Mouse (Mus musculus) kidney, postnatal 14 days (tissue): ENCODE measurements around the gene Abhd12.
"Not testable (repeated sequence)": the region's sequence is repeated elsewhere in the genome, so short reads cannot be mapped to it uniquely, and the experiment has no call there.

Source experiments
- DNase-seq: peaks from one replicate; pipeline ENCODE4 v3.0.0; 2022; ENCODE audit warnings: mixed read lengths

Abhd12 gene

DNA sequence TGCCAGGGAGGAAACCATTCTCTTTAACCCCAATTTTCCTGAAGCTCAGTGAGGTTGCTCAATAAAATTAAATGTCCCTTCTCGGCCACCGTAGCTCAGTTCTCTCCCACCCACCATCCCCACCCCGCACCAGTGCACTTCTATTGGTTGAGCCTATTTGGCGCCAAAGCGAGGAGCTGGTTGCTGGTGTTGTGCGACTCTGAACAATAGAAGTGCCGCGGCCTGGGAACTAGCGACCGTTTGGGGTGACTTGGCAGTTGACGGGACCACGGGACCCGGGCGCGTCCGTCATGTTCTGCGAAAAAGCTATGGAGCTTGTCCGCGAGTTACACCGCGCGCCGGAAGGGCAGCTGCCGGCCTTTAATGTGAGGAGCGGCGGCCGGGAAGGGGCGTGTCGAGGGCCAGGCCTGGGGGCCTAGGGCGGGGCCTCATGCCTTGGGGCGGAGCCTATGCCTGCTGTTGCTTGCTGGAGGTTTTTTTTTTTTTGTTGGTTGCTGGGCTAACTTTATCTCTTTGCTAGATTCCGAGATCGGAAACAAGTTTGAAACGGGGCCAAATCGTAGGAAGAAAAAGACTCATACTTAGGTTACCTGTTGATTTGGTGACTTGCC lies 5.0 kb upstream of the Abhd12 start:
- peak; percentile 97 for DNase-seq

DNA sequence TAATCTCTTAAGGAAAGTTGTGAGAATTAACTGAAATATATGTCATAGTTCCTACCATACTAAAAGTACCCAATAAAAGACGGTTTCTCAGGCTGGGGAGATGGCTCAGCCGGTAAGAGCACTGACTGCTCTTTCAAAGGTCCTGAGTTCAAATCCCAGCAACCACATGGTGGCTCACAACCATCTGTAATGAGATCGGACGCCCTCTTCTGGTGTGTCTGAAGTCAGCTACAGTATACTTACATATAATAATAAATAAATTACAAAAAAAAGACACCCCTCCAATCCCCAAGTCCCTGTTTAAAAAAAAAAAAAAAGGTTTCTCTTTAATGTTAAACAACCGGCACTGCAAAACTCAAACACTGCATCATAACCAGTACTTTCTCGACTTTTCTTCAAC lies 4.3 kb upstream of the Abhd12 start:
- DNase-seq = not testable (repeated sequence)

DNA sequence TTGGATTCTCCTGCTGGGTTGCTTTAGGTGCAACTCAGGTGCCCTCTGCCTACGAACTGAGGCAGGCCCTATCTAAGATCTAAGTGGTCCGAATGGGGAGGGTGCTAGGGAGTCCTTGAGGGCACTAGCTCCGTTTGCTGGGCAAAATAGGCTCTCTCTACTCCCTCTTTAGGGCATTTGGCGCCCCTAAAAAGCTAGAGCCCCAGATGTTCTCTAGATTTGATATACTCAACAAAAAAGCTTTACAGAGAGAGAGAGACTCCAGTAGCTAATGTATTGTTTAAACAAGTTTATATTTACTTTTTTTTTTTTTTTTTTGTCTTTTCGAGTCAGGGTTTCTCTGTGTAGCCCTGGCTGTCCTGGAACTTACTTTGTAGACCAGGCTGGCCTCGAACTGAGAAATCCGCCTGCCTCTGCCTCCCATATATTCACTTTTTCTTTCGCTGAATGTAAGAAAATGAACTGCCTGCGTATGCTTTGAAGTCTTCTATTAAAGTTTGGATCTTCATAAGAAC lies 452 bp upstream of the Abhd12 start, which contains the start of gene Gins1:
Gins1 (plus strand) TSS at position 465 of the 515 bp plus-strand sequence.
- DNase-seq = no peak

DNA sequence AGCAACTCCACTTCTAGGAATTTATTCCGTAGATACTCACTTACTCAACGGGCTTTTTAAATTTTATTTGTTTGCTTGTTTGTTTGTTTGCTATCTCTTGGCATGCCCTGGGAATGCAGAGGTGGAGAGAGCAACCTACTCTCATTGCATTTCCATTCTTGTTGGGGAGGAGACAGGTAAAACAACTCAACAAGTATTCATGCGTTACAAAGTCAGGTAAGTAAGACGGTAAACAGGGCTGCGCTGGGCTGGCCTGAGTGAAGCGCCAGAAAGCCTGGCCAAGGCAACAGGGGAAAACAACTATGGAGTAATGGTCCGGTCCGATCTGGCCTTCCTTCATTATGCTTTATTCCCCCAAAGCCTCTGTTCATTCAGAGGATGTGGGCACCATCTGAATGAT lies 2.2 kb downstream of the Abhd12 start:
- no peak for DNase-seq

DNA sequence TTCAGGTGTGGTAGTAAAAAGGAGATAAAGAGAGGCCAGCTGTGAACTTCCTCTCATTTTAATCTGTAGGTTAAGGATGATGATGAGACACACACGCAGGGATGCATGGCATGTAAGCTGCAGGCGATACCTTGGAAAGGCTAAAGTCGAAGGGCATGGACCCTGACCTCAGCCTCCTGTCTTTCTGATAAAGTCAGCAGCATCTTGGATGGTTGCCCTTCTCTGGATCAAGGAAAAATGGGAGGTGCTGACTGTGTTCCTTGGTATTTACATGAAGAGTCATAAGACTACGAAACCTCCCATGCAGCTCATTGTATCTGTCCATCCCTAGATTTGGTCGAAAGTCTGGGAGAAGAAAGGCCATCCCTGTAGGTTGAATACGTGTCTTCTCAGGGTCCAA lies 4.2 kb downstream of the Abhd12 start:
- no peak for DNase-seq

DNA sequence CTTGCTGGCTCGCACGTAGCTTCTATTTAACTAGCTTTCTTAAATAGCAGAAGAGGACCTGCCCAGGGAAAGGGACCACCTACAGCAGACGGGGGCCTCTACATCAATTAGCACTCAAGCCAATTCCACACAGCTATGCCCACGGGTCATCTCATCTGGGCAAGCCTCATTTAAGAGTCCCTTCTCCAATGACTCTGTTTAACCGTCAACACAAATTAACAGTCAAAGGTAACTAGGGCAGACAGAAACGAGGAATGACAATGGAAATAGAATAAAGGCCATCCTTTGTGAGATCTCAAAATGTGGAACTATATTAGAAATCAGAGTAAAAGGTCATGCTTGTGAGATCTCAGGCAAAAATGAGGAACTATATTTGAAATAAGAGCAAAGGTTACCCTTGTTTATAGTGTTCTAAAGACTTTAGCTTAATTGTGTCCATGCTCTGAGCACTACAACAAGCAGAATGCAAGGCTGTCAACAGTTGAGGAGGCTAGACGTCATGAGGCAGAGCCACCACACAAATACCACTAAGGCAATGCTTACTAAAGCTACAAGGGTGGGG lies 8.8 kb downstream of the Abhd12 start:
- DNase-seq = no peak

DNA sequence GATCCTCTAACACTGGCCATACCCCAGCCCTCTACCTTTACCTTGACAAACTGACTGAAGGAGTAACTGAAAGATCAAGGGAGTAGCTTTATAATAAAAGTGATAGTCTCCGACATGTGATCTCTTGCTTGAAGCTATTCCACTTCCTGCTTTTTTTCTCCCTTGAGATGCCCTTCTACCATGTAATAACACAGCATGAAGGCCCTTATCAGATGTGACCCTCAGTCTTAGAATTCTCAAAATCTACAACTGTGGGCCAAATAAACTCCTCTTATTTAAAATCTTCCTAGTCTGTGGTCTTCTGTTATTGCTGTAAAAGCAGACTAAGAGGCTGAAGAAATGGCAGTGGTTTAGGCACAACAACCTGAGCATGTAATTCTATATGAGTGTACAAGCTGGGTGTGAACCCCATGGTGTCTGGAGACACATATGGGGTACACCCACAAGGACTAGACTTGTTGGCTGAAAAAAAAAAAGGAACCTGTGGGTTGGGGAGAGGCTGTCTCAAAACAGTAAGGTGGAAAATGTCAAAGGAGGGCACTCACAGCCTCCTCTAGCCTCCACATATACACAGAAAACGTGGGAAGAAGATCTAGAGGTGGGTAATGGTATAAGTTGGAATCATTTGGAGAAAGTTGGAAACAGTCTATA lies 9.8 kb downstream of the Abhd12 start:
- DNase-seq = no peak

DNA sequence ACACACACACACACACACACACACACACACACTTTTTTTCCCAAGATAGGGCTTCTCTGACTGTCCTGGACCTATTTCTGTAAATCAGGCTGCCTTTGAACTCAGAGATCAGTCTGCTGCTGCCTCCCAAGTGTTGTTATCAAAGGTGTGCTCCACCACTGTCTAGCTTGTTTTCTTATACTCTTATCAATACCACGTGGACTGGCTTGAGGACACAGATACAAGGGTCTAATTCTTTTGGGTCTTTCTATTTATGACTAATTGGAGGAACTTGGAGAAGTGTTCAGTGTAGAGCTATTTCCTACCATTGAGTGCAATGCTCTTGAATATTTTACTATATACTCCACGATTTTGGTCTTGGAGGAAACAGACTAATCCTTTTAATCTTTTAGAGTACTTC lies 17.2 kb downstream of the Abhd12 start:
- no peak for DNase-seq

DNA sequence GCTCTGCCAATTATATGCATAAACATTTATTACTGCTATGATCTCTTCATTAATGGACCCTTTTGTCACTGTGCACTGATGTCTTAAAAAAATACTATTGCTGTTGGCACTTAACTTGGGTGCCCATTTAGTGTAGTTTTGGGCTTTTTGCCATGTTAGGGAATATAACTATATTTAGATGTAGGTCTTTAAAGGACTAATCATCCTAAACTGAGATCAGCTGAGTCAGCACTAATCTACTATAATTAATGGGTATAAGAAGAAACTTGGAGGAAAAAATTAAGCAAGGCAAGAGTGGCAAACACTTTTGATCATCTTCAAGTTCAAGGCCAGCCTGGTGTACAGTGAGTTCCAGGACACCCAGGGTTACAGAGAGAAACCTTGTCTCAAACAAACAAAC lies 18.2 kb downstream of the Abhd12 start:
- DNase-seq = no peak

DNA sequence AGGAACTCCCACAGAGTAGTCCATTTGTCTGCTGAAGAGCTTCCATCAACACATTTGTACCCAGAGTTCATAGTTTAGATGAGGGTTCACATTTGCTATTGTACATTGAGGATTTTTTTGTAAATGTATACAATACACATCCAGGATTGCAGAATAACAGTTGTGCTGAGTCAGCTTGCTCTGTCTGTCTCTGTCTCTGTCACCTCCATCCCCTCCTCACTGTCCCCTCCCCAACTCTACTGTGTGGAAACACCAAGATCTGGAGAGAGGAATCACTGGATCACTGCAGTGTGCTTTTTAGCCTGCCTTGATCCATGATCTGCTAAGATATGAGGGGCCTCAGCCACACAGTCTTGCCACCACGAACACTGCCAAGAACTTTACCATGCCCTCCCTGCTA lies 18.7 kb downstream of the Abhd12 start:
- no peak for DNase-seq

DNA sequence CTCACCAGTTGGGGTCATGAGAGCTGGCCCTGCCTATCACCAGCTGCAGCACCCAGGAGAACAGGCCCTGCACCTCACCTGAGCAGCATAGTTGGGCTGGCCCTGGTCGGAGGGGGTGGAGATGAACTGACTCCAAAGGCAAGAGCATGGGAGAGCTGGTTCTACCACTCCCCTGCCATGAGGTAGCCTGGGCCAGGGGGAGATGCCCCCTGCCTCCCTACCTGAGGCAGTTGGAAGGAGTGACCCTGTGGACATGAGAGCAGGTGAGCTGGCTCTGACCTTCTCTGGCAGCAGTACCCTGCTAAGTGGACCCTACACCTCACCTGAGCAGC lies 19.8 kb downstream of the Abhd12 start:
- DNase-seq = no peak

DNA sequence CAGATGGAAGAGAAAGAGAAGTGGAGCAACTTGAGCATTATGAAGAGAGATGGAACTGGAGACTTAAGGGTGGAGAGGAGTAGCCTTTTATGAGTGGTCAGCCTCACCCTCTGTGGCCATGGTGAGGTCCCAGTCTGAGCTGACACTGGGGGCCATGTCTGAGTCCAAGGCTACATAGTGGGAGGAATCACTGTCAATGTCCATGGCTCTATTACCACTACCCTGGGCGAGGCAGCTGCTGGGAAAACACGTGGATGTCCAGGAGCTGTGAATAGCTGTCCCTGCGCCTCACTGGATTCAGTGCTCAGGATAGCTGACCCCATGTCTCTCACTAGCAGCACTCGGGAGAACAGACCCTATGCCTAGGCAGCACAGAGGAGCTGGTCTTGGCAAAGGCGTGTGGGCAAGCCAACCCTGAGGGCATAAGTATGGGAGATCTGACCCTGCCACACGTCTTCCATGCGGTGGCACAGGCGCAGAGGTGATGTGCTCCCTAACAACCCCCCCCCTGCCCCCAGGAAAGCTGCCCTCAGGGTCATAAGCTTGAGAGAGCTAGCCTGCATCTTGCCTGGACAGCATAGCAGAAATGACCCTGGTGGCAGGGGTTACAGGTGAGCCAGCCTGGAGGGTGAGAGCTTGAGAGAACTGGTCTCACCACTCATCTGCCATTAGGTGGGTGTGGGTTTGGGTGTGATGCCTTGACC lies 20.3 kb downstream of the Abhd12 start:
- DNase-seq = no peak

DNA sequence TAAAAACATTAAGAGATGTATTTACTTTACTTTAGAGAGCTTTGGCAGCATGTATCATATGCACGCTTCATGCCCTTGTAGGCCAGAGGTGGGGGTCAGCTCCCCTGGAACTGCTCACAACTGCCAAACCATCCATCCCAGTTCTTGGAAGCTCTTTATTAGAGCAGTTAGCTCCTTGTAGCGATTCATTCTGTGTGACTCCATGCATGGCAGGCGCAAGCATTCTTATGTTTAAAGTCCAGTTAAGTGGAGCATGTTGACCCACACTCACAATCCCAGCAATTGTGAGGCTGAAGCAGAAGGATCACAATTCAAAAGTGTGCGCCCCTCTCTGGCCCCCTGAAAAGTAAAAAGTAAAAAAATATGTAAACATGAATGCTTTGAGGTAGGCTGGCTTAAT lies 27.0 kb downstream of the Abhd12 start:
- DNase-seq = peak; percentile 24

DNA sequence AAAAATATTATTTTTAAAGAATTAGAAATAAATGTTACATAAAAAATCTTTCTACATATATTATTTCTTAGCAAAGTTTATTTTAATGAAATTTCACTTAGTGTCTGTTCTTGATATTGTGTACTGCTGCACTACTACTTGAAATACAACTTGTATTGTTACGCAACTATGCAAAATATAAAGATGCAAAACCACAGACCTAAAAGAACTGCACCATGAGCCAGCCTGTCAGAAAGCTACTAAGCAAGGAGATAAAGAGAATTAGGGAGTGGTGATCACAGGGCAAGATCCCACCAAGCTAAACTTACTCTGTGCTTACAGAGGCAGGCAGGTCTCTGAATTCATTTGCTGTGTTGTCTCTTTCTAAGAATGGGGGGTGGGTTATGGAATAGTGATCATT lies 29.3 kb downstream of the Abhd12 start:
- DNase-seq = no peak

DNA sequence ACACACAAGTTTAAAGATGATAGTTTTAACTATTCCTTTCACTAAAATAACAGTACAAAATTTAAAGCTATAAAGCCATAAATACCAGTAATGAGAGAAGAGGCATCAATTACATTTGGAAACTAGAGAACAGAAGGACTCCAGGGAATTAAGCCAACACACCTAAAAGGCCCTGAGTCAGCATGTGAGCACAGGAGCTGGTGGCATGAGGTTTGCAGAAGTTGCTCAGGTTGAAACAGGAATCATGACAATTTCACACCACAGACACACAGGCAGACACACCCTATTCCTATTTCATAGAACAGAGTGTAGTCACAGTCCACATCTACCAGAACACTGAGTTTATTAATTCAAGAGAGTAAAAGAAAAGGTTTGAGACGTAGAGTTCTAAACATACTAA lies 30.0 kb downstream of the Abhd12 start:
- no peak for DNase-seq

DNA sequence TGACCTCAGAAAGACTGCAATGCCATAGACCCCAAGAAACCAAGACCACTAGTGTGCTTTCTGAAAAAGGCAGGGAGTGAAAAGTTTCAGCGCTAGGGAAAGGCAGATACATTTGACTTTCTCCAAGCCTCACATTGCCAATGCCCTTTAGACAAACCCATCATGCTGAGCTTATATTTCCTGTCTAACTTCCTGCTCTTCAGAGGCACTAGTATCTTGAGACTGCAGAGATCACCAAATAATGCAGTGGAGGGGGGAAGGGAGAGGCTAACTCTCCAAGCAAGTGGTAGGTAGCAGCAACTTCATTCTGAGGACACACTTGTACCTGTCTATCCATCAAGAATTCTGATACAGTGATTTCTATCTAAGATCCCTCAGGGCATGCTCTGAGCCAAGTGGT lies 35.1 kb downstream of the Abhd12 start:
- no peak for DNase-seq

DNA sequence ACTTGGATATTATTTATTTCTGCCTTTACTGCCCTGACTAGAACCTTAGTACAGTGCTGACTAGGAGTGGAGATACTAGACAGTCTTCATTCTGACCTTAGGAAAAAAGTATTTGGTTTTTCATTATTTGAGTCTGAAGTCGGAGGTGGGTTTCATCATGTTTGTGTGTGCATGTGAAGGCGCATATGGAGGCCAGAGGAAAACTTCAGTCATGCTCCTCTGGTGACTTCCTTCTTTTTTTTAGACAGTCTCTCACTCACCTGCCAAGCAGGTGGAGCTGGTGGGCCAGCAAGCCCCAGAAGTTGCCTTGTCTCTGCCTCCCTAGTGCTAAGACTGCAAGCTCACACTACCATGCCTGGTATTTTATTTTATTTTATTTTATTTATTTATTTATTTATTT lies 37.5 kb downstream of the Abhd12 start:
- DNase-seq = no peak

DNA sequence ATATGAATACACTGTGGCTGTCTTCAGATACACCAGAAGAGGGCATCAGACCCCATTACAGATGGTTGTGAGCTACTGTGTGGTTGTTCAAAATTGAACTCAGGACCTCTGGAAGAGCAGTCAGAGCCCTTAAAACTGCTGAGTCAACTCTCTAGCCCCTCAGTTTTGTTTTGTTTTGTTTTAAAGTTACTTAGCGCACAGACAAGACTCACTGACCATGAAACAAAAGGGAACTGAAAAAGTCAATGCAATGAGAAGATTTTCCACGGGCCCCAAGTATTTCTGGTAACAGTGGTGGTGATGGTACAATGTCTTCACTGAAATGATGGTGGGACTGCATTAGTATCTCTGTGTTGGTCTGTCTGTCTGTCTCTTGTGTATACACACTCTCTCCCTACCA lies 43.4 kb downstream of the Abhd12 start:
- DNase-seq = no peak

DNA sequence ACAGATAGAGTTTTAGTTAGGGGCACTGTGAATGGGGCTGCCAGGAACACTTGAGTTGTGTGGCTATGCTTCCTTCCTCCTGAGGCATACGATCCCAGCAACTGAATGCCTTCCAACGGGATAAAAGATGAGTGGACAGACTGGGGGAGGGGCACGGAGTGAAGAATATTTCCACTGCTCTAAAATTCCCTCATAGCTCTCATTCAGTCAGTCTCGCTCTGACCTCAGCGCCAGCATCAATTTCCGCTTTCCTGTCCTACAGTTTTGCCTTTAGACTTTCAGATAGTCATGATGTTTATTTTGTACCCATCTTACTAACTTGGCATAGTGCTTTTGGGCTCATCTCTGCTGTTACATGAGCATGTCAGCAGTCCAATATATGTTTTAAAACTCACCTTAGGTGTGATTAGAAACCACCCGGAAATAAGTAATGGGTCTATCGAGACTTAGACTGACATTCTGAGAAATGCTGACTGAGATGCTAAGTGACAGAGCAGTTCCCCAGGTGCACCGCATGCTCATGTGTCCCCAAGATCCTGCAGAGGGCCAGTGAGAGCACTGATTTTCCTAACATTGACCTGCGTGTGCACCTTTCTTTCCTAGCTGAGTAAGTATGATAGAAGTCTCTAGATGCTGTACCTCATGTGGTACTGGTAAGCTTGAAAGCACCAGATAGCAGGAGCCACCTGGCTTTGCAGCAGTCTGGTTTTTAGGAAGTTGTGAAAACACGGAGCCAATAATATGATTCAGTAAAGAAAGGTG lies 44.7 kb downstream of the Abhd12 start:
- DNase-seq = no peak

DNA sequence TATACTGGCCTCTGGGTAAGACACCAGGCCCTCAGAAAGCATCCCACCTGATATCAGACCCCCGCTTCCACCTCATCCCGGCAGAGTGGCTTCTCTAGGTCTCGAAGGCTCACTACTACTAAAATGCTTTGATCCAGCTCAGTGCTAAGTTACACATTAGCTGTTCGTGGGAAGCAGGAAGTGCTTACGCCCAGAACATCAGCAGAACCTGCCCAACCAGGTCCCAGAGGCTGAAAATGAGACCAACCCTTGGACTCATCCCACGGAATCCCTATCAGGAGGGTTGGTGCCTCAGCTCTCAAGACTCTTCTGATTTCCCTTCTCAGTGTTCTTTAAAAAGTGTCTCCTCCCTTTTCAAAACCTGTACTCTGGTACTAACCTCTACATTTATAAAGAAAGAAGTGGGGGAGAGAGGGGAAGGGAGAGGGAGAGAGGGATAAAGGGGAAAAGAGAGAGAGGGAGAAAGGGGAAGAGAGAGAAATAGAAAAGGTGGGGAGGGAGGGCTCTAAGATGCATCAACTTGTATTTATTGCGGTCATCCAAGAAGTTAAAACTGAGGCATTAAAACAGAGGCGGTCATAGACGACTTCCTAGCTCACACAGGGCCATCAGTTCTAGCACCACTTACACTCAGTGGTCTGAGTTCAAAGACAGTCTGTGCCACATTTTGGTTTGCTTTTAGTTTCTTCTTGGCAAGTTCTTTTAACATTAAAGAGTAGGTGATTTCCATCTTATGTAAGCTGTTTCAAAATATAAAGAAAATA lies 45.6 kb downstream of the Abhd12 start:
- peak; percentile 48 for DNase-seq

DNA sequence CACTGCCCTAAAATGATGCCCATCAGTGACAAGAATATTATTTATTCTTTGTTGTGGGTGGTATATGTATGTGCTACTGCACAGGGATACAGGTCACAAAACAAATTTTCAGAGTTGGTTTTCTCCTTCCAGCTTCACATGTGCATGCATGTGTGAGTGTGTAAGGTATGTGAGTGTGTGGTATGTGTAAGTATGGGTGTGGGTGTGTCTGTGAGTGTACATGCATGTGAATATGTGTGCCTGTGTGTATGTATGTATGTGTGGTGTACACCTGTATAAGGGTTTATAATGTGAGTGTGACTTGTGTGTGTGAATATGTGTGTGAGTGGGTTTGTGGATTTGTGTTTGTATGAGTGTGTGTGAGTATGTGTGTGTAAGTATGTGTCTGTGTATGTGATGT lies 49.4 kb downstream of the Abhd12 start:
- no peak for DNase-seq

DNA sequence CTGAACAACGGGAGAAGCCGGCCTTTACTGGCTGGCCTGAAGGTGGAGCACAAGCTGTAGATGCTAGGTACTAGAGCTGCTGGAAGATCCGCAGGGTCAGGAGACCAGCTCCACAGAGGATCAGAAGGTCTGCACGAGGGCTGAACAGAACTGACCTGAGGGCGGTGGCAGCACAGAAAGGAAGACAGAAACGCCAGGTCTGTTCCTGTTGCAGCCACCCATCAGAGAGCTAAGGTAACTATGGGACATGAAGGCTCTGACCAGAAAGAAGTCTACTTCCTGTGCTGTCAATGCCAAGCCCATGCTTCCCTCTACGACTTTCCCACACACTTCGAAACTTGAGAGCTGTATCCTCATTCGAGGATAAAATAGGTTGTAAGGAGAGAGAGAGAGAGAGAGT lies 53.3 kb downstream of the Abhd12 start:
- DNase-seq = no peak
